Mouse (Mus musculus) cortical plate, adult 2 months (tissue): Measurements from ENCODE around the gene Wnt5a.

Source experiments
- CTCF ChIP-seq: fragments of 200-500 bp; IDR thresholded peaks from 2 replicates; pipeline ENCODE4 v1.5.1; 2011; ENCODE audit warnings: mild to moderate bottlenecking, control low read depth, low read length; ENCODE audit not compliant: insufficient read depth; ENCODE audit errors: extremely low read depth
- POLR2A ChIP-seq: fragments of 200-500 bp; IDR thresholded peaks from 2 replicates; pipeline ENCODE4 v1.6.1; 2011; ENCODE audit warnings: mild to moderate bottlenecking, low read length, control low read depth; ENCODE audit not compliant: insufficient read depth; ENCODE audit errors: extremely low read depth

DNA sequence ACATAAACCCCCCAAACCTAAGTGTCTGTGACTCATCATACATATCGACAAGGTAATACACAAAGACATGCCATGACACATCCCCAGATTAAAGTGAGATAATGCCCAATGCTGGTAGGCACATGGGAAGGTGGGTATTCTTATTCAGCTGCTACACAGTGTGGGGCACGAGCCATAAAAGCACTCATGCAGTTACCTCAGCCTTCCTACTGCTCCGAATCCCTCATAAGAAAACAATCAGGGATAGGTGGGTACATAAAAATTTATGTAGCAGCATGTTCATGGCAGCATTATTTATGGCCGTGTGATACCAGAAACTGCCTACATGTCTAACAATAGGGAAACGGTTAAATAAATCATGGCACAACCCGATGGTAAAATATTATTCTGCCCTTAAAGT lies 35.0 kb downstream of the Wnt5a start:
- TF ChIP-seq POLR2A (no peak), CTCF (no peak)
